Mouse (Mus musculus) liver, embryonic 14.5 days (tissue): ENCODE measurements around the gene Capn15. TPM values are rescaled to one million over a fixed set of nuclear protein-coding genes. Genes with fewer than 3 reads are reported as not detected.

ENCODE experiments used
- ATAC-seq: fragments of 200-750 bp; cut with Nextera tagmentation; 2 replicates; pipeline ENCODE4 v1.8.0; 2017; ENCODE audit warnings: moderate number of reproducible peaks, mild to moderate bottlenecking, moderate library complexity; ENCODE audit not compliant: insufficient read depth
- DNase-seq, 3 experiments: peaks; one replicate each; pipeline ENCODE4 v3.0.0-alpha.2; 2012 to 2013; ENCODE audit warnings: low read depth in 3 of 3, low spot score in 3 of 3
- H3K27ac ChIP-seq: fragments of 300-500 bp; sonication (generic); 2 replicates; pipeline ENCODE4 v1.5.1; 2014; ENCODE audit warnings: moderate library complexity, mild to moderate bottlenecking, control low read depth, inconsistent platforms
- H3K27me3 ChIP-seq: fragments of 300-500 bp; sonication (generic); 2 replicates; pipeline ENCODE4 v1.6.1; 2014; ENCODE audit warnings: mild to moderate bottlenecking, low read length, moderate library complexity; ENCODE audit not compliant: control insufficient read depth, insufficient read depth
- H3K36me3 ChIP-seq: fragments of 300-500 bp; sonication (generic); replicated peaks from 2 replicates; pipeline ENCODE4 v1.6.1; 2014; ENCODE audit warnings: low read depth; ENCODE audit not compliant: control insufficient read depth, insufficient read depth
- H3K4me1 ChIP-seq, 2 experiments: fragments of 200-500 bp in 1 of 2; fragments of 300-500 bp in 1 of 2; sonication (generic) in 1 of 2; replicated peaks; 2 replicates each; pipeline ENCODE4 v1.6.1; 2012 to 2014; ENCODE audit warnings: antibody characterized with exemption in 1 of 2, inconsistent platforms in 1 of 2, low read length in 1 of 2; ENCODE audit not compliant: control insufficient read depth in 2 of 2, insufficient read depth in 2 of 2
- H3K4me2 ChIP-seq: fragments of 300-500 bp; sonication (generic); 2 replicates; pipeline ENCODE4 v1.6.1; 2014; ENCODE audit warnings: low read depth, mild to moderate bottlenecking, control low read depth, moderate library complexity
- H3K4me3 ChIP-seq, 2 experiments: fragments of 200-500 bp in 1 of 2; fragments of 300-500 bp in 1 of 2; sonication (generic) in 1 of 2; 2 replicates each; pipeline ENCODE4 v1.5.1; 2012 to 2014; ENCODE audit warnings: low read depth in 2 of 2, low read length in 2 of 2, mild to moderate bottlenecking in 2 of 2, control low read depth in 1 of 2, inconsistent platforms in 1 of 2, moderate library complexity in 1 of 2; ENCODE audit not compliant: insufficient read depth in 1 of 2
- H3K9ac ChIP-seq: fragments of 300-500 bp; sonication (generic); replicated peaks from 2 replicates; pipeline ENCODE4 v1.6.1; 2014; ENCODE audit warnings: mild to moderate bottlenecking, control low read depth, moderate library complexity
- H3K9me3 ChIP-seq: fragments of 300-500 bp; sonication (generic); 2 replicates; pipeline ENCODE4 v1.6.1; 2016; ENCODE audit warnings: low read length, mixed read lengths; ENCODE audit not compliant: control insufficient read depth
- CTCF ChIP-seq: IDR thresholded peaks from 2 replicates; pipeline ENCODE4 v1.5.1; 2016; ENCODE audit warnings: antibody characterized with exemption, low read depth, control low read depth
- EP300 ChIP-seq: IDR thresholded peaks from 2 replicates; pipeline ENCODE4 v1.6.1; 2016; ENCODE audit warnings: antibody characterized with exemption, low read depth
- whole genome bisulfite sequencing: fragments of 180-500 bp; shearing (Covaris S2); extraction: QIAGEN DNeasy Blood & Tissue Kit; methylation state at CpG from one replicate; pipeline ENCODE4 v1.1.7; 2014; ENCODE audit not compliant: insufficient replicate concordance; 5-methylcytosine and 5-hydroxymethylcytosine counted together
- polyA plus RNA-seq, 2 experiments: library from polyadenylated mRNA; depleted of rRNA in 1 of 2; stranded (reverse) in 1 of 2; unstranded in 1 of 2; fragments of >200 nt; fragmentation: Nextera tagmentation in 1 of 2; extraction: Ambion mirVana in 1 of 2; gene quantifications; 2 replicates each; pipeline versions ENCODE4 v1.2.1 to v1.2.3; 2012 to 2014

Capn15 gene
- polyA plus RNA-seq, 2 experiments = 7.7 to 8.3 TPM

GRCm38 (mm10) chr17:25962413-25962905 lies 23.1 kb downstream of the Capn15 start:
- H3K36me3 ChIP-seq = peaks cover 10% of the 10 kb centered on the region; the same call in 1 of the 2 replicates
- H3K27ac ChIP-seq = peak overlapping the region; percentile 85
- ATAC-seq = no peak
- WGBS = 83% methylated on average over 7 of the region's 7 CpGs
- TF ChIP-seq EP300 = no peak
- no peak for DNase-seq
- peak overlapping the region; percentile 51 to 54 for H3K4me3 ChIP-seq
- peaks cover 30 to 31% of the 10 kb centered on the region in 2 experiments for H3K4me1 ChIP-seq
- no peaks in the 10 kb centered on the region for H3K27me3 ChIP-seq
- peak overlapping the region; percentile 82 for H3K9ac ChIP-seq
- H3K4me2 ChIP-seq = peak overlapping the region; percentile 73
- H3K9me3 ChIP-seq = no peaks in the 10 kb centered on the region

- H3K4me3 ChIP-seq = peak overlapping the region; percentile 51 to 54
- H3K9ac ChIP-seq = peak overlapping the region; percentile 82
- WGBS = 27% methylated on average over 5 of the region's 5 CpGs
- no peaks in the 10 kb centered on the region for H3K27me3 ChIP-seq
- H3K36me3 ChIP-seq = peaks cover 10% of the 10 kb centered on the region; the same call in 1 of the 2 replicates
- TF ChIP-seq CTCF = no peak; the same call in 1 of the 2 replicates
- TF ChIP-seq EP300 = peak; percentile 97
- H3K4me2 ChIP-seq = peak overlapping the region; percentile 73
- H3K27ac ChIP-seq = peak overlapping the region; percentile 91
- no peaks in the 10 kb centered on the region for H3K9me3 ChIP-seq
- ATAC-seq (peak; percentile 97), DNase-seq (peak; percentile 87 to 90 (median 88))
- peaks cover 30 to 31% of the 10 kb centered on the region in 2 experiments for H3K4me1 ChIP-seq
Observed at GRCm38 (mm10) chr17:25961566-25961965, 24.0 kb downstream of the Capn15 start.

GRCm38 (mm10) chr17:25959630-25960467 lies 25.7 kb downstream of the Capn15 start:
- ATAC-seq (no peak), DNase-seq (no peak)
- H3K4me1 ChIP-seq = peaks cover 30 to 31% of the 10 kb centered on the region in 2 experiments
- H3K4me3 ChIP-seq = no peak overlapping the region
- peaks cover 10% of the 10 kb centered on the region; the same call in 1 of the 2 replicates for H3K36me3 ChIP-seq
- no peaks in the 10 kb centered on the region for H3K9me3 ChIP-seq
- no peak overlapping the region for H3K9ac ChIP-seq
- H3K27me3 ChIP-seq = no peaks in the 10 kb centered on the region
- 89% methylated on average over 23 of the region's 23 CpGs for WGBS
- H3K27ac ChIP-seq = peak overlapping the region; percentile 91
- H3K4me2 ChIP-seq = no peak overlapping the region
- no peak; the same call in 1 of the 2 replicates for TF ChIP-seq CTCF
- TF ChIP-seq EP300 = no peak

- H3K27ac ChIP-seq = peak overlapping the region; percentile 18
- ATAC-seq = no peak
- TF ChIP-seq CTCF (no peak), EP300 (no peak)
- H3K9ac ChIP-seq = no peak overlapping the region
- no peak overlapping the region for H3K4me2 ChIP-seq
- peaks cover 30 to 31% of the 10 kb centered on the region in 2 experiments for H3K4me1 ChIP-seq
- H3K9me3 ChIP-seq = no peaks in the 10 kb centered on the region
- H3K4me3 ChIP-seq = no peak overlapping the region
- DNase-seq = no peak
- 92% methylated on average over 11 of the region's 11 CpGs for WGBS
- peaks cover 3% of the 10 kb centered on the region; the same call in 1 of the 2 replicates for H3K27me3 ChIP-seq
- peaks cover 9% of the 10 kb centered on the region; the same call in 1 of the 2 replicates for H3K36me3 ChIP-seq
Observed at GRCm38 (mm10) chr17:25958771-25959494, 26.7 kb downstream of the Capn15 start.
